Mouse (Mus musculus) A20 (cell line): ENCODE results near the gene Pde6h.

ENCODE experiments used
- DNase-seq: peaks from one replicate; pipeline ENCODE4 v3.0.0-alpha.2; 2011; ENCODE audit warnings: low read depth, low spot score

Gene Pde6h

DNA sequence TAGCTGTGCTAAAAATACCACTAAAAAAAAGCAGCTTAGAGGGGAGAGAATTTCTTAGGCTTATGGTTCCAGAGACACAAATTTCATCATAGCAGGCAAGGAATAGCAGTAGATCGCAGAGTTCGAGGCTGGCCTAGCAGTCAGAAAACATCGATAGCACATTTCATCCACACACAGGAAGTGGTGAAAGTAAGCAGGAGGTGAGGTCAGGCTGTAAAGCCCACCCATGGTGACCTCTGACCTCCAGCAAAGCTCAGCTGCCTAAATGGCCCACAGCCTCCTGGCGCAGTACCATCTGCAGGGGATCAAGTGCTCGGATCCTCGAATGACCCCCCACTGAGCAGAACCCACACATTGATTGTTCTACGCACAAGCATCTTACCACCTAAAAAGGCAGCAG, 59.6 kb downstream of the Pde6h start:
- no peak for DNase-seq

GRCm38 (mm10) chr6:136986019-136986418, 62.4 kb downstream of the Pde6h start:
- no peak for DNase-seq

DNA sequence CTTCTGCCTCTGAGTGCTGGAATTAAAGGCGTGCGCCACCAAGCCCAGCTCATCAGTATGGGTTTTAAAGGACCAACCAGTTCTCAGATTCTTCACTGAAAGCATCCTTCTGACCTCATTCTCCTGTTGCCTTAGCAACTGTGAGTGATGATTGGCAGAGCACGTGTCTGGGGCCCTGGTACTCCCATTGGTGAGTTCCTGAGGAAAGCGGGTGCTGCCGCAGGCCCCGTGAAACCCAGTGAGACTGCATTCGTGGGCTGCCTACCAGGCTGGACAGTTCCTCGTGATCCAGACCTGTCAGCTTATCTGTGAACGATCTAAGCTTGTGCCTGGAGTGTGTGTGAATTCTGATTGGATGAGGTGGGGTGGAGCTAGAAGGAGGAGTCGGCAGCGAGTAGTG, 63.1 kb downstream of the Pde6h start:
- DNase-seq: no peak

GRCm38 (mm10) chr6:136988536-136989060, 65.0 kb downstream of the Pde6h start:
- DNase-seq: no peak

DNA sequence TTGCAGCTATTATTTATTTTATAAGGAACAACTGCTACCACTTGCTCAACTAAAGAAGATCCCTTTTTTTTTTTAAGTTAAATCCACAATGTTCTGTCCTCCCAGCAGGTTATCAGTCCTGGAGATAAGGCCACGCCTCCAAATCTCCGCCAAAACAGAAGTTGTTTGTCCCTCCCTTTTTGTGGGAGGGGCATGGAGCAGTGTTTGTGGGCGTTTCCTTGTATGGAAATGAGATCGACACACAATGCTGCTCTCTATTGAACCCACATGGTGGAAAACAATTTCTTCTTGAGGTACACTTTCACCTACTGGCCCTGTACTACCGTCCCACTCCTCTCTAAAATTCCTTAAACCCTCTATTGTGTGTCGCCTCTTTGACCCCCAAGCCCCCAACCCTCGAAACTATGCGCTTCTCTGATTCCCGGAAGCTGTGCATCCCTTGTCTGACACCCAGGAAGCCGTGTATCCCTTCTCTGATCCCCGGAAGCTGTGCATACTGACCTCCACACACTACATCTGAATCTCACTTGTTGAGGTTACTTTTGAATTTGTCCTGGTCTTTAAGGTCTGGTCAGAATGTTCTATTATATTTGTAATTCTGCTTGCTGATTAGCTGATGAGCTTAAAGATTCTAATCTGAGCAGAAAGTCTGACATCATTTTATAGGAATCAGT, 66.3 kb downstream of the Pde6h start:
- peak; percentile 52 for DNase-seq

- DNase-seq: no peak
Measured at GRCm38 (mm10) chr6:136990557-136990956, 66.9 kb downstream of the Pde6h start.

DNA sequence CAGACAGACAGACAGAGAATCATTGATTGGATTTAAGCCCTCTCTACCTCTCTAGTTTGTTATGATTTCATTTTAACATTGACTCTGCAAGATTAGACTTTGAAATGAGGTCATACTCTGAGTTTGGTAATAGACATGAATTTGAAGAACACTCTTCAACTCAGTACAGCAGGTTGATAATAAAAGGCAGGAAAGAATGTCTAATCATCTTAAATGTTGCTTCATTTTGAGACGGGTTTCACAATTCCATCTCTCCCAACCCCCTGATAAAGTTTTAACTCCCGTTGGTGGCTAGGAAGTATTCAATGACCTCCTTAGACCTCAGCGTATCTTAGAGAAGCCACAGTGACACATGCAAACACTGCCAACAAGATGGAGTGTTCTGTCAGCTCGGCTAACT, 69.9 kb downstream of the Pde6h start:
- no peak for DNase-seq

DNA sequence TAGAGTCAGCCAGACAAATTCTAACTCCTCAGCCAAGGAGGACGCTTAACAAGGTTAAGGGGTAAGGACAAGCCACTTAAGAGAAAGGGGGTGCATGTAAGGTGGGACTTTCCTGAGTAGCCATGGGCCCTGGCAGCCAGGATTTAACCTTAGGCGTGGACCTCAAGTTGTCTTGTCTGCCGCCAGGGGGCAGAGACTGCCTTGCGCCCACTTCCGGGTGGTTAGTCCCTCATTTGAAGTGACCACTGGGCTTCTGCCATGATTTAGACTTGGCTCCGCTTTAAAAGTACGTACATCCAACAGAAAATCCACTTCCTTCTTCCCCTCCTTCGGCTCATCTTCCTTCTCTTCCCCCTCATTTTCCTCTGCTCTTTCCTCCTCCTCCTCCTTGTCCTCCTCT, 71.9 kb downstream of the Pde6h start:
- peak; percentile 13 for DNase-seq

DNA sequence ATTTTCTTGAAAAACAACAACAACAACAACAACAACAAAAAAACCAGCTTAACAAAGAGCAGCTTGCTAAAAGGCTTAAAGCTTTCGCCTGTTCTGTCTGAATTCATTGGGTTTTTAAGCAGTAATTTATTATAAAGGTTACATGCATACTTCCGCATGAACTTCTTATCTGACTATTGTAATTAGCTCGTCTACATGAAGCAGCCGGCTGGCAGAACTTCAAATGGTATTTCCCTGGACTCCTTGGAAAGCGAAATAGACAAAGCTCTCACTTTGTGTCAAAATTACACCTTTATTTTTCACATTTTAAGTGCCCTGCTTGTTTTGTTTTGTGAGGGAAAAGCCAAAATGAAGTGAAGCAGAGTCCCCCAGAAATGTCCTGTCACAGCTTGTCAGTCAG, 72.7 kb downstream of the Pde6h start:
- DNase-seq: no peak

GRCm38 (mm10) chr6:136998181-136998580, 74.5 kb downstream of the Pde6h start:
- no peak for DNase-seq

GRCm38 (mm10) chr6:136999009-136999408, 75.4 kb downstream of the Pde6h start:
- DNase-seq: no peak

DNA sequence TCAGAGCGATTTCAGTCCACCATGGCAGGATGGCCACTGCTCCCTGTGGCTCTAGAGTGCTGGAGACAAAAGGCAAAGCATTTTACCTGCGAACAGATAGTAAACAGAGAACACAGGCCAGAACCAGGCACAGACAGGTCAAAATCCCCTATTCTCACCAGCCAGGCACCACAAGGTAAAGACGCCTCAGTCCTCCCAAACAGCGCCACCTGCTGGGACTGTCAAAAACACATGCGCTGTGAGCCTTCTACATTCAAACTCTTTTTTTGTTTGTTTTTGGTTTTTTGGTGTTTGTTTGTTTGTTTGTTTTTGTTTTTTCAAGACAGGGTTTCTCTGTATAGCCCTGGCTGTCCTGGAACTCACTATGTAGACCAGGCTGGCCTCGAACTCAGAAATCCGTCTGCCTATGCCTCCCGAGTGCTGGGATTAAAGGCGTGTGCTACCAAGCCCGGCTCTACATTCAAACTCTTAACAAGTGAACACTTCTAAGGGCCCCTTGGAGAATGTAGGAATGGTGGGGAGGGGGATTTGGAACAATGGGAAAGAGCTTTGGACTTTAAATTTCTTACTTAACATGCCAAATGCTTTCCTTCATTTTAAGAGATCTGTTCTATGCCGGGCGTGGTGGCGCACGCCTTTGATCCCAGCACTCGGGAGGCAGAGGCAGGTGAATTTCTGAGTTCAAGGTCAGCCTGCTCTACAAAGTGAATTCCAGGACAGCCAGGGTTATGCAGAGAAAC, 76.2 kb downstream of the Pde6h start:
- DNase-seq: peak; percentile 20

- DNase-seq: no peak
Measured at GRCm38 (mm10) chr6:137000706-137001105, 77.1 kb downstream of the Pde6h start.

GRCm38 (mm10) chr6:137001267-137002168, 77.9 kb downstream of the Pde6h start:
- DNase-seq: no peak

DNA sequence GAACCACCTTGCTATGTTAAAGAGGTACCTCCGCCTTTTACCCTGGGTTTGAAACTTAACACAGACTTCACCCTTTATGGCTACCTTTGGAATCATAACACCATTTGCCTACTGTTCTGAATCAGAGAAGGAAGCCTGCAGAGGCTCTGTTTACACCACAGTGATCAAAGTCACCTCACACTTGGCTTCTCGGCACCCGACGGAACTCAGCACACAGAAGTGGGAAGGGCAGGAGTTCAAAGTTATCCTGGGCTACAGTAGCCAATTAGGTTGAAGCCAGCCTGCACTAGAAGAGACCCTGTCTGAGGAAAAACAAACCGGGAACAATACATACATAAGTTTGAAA, 78.5 kb downstream of the Pde6h start:
- no peak for DNase-seq

DNA sequence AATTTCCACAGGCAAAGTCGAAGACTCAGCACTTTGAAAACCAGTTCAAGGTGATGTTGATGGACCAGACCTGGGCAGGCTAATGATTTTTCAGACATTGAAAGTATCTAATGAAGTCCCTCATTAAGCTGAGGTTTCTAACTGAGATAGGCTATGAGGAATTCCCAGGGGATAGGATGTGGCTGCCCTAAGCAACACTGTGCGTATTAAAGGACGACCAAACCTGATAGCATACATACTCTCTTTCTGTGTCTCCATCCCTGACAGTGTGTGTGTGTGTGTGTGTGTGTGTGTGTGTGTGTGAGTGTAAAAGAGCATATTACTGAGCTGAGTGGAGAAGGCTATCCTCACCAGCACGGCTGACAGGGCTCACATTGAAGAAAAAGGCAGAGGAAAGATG, 80.7 kb downstream of the Pde6h start:
- DNase-seq: no peak

- DNase-seq: no peak
Measured at GRCm38 (mm10) chr6:137011187-137011586, 87.6 kb downstream of the Pde6h start.

DNA sequence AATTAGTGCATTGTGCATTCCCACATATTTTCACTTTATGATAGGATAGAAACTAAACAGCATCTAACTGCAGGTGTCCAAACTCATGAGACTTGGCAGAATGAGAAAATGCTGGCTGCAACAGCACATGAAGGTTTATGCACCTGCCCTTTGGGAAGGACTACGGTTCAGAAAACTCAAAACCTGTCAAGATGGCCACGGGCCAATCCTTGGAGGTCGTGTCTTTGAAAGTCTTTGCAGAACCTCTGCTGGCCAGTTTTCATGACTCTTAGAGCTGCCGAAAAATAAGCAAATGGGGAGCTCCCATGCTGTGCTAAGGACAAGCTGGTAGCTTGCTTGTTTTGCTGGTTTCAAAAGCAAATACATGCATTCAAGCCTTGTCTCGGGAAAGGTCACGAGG, 90.7 kb downstream of the Pde6h start:
- no peak for DNase-seq

DNA sequence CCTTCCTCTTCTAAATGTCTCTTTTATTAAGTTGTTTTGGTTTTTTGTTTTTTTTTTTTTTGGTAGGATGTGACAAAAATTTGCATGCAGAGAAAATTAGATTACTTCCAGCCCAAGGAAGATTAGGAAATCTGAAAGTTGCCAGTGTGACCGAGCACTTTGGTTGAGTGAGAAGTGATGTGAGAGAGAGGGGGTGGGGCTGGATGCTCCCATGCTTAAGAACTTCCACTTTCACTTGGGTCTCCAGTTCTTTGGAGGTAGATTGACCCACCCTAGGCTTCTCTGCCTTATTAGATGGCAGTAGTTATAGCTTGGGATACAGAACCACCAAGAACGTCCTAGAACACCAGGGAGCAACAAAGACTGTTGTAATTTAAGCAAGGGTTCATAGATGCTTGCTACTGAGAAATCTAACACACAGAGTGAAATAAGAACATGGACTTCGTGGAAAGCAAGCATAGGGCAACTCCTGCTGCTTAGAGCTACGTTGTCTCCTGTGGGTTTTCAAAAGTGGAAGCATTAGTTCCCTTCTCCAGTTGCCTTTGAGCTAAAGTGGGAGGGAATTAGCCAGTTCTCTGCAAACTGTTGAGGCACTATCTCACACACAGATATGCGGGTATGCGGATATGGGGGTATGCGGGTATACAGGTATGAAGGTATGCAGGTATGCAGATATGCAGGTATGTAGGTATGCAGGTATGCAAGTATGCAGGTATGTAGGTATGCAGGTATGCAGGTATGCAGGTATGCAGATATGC, 93.8 kb downstream of the Pde6h start:
- no peak for DNase-seq
